Mouse (Mus musculus) spleen, adult 2 months (tissue): ENCODE data around the gene Fam163b. TPM values are rescaled to one million over a fixed set of nuclear protein-coding genes. Genes with fewer than 3 reads are reported as not detected.

Source experiments
- DNase-seq, 2 experiments: peaks; one replicate each; pipeline versions ENCODE4 v3.0.0 to v3.0.0-alpha.2; 2012 to 2021; ENCODE audit warnings: low spot score in 2 of 2, low read depth in 1 of 2
- H3K27ac ChIP-seq: fragments of 200-500 bp; 2 replicates; pipeline ENCODE4 v1.5.1; 2012; ENCODE audit warnings: low read length, inconsistent platforms; ENCODE audit not compliant: insufficient read depth
- H3K27me3 ChIP-seq: fragments of 200-500 bp; 2 replicates; pipeline ENCODE4 v1.6.1; 2012; ENCODE audit warnings: mild to moderate bottlenecking, moderate library complexity, low read length, inconsistent platforms; ENCODE audit not compliant: control insufficient read depth, insufficient read depth
- H3K36me3 ChIP-seq: fragments of 200-500 bp; 2 replicates; pipeline ENCODE4 v1.6.1; 2012; ENCODE audit warnings: mild to moderate bottlenecking, low read length, inconsistent platforms; ENCODE audit not compliant: control insufficient read depth, insufficient read depth
- H3K4me1 ChIP-seq: fragments of 200-500 bp; 2 replicates; pipeline ENCODE4 v1.6.1; 2011; ENCODE audit warnings: inconsistent platforms; ENCODE audit not compliant: control insufficient read depth, insufficient read depth, insufficient read length
- H3K4me3 ChIP-seq: fragments of 200-500 bp; 2 replicates; pipeline ENCODE4 v1.5.1; 2011; ENCODE audit warnings: mild to moderate bottlenecking, inconsistent platforms; ENCODE audit not compliant: insufficient read depth, insufficient read length; ENCODE audit errors: extremely low read depth
- CTCF ChIP-seq: fragments of 200-500 bp; IDR thresholded peaks from 2 replicates; pipeline ENCODE4 v1.5.1; 2011; ENCODE audit warnings: mild to moderate bottlenecking, inconsistent platforms; ENCODE audit not compliant: insufficient read depth, insufficient read length, insufficient replicate concordance; ENCODE audit errors: extremely low read depth
- POLR2A ChIP-seq: fragments of 200-500 bp; IDR thresholded peaks from 2 replicates; pipeline ENCODE4 v1.6.1; 2011; ENCODE audit warnings: low read depth, low read length, inconsistent platforms
- WGBS: fragments of 180-500 bp; shearing (Covaris S2); methylation state at CpG from one replicate; pipeline ENCODE4 v1.1.7; 2018; 5-methylcytosine and 5-hydroxymethylcytosine counted together
- polyA plus RNA-seq: library from polyadenylated mRNA; depleted of rRNA; stranded (reverse); fragments of >200 nt; gene quantifications from 2 replicates; pipeline ENCODE4 v1.2.3, GENCODE M21; 2012; rRNA removed

The Fam163b gene
- polyA plus RNA-seq, 1 experiment, result not detected

GRCm38 (mm10) chr2:27071978-27072377, 70.3 kb downstream of the Fam163b start, which contains the start of gene Mymk:
Gene Mymk (minus strand): TSS chr2:27072179.
- no peak within 1 kb of the TSS for H3K27ac ChIP-seq
- TF ChIP-seq POLR2A, result no peak
- no peak for TF ChIP-seq CTCF
- no peak for DNase-seq
- 71% methylated on average over 2 of the region's 2 CpGs for WGBS
- no peaks in the 10 kb centered on the region for H3K36me3 ChIP-seq
- no peaks in the 10 kb centered on the region for H3K4me1 ChIP-seq
- H3K4me3 ChIP-seq, result no peak within 1 kb of the TSS
- H3K27me3 ChIP-seq, result no peaks in the 10 kb centered on the region

- 22% methylated on average over 4 of the region's 4 CpGs for WGBS
- no peak for TF ChIP-seq POLR2A
- no peak for TF ChIP-seq CTCF
- Histone ChIP-seq H3K4me3 (no peak overlapping the region), H3K27ac (no peak overlapping the region), H3K4me1 (no peaks in the 10 kb centered on the region), H3K36me3 (no peaks in the 10 kb centered on the region), H3K27me3 (no peaks in the 10 kb centered on the region)
- DNase-seq, result peak in 1 of 2 experiments; percentile 23
These were observed 71.2 kb downstream of the Fam163b start for GRCm38 (mm10) chr2:27071137-27071536.

DNA sequence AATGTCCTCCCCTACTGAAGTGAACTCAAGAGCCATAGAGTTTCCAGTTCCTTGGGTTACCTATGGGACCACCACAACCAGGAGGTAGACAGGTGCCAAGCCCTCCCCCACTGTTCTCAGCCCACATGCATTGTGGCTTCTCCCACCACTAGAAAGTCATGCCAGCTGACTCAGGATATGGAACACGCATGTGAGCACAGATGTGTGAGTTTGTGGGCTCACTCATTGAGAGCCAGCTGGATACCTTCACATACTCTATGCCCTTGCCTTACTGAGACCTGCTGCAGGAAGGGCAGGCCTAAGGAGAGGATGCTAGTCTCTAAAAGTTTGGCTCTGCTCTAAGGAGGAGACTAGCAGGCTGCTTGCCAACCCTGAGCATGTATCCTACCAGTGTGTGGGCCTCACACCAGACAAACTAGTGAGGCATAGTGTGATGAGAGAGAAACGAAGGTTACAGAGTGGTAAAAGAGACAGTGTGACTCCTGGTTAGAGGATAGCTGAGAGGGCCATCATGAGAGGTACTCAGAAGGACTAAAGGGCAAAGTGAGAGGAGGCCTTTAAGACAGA, 72.0 kb downstream of the Fam163b start:
- 59% methylated on average over 2 of the region's 2 CpGs for WGBS
- H3K27ac ChIP-seq, result no peak overlapping the region
- H3K36me3 ChIP-seq, result no peaks in the 10 kb centered on the region
- no peak overlapping the region for H3K4me3 ChIP-seq
- TF ChIP-seq CTCF, result no peak
- TF ChIP-seq POLR2A, result no peak
- no peaks in the 10 kb centered on the region for H3K27me3 ChIP-seq
- DNase-seq, result no peak
- no peaks in the 10 kb centered on the region for H3K4me1 ChIP-seq

- TF ChIP-seq POLR2A (no peak), CTCF (no peak)
- Histone ChIP-seq H3K36me3 (no peaks in the 10 kb centered on the region), H3K27me3 (no peaks in the 10 kb centered on the region), H3K27ac (no peak overlapping the region), H3K4me1 (no peaks in the 10 kb centered on the region), H3K4me3 (no peak overlapping the region)
- no peak for DNase-seq
- 60% methylated on average over 3 of the region's 3 CpGs for WGBS
These were observed 72.6 kb downstream of the Fam163b start for GRCm38 (mm10) chr2:27069646-27070045.

GRCm38 (mm10) chr2:27067996-27068395, 74.3 kb downstream of the Fam163b start:
- Histone ChIP-seq H3K4me1 (no peaks in the 10 kb centered on the region), H3K27me3 (no peaks in the 10 kb centered on the region)

GRCm38 (mm10) chr2:27067124-27067523, 75.2 kb downstream of the Fam163b start:
- no peak for TF ChIP-seq POLR2A
- TF ChIP-seq CTCF, result no peak
- H3K27me3 ChIP-seq, result no peaks in the 10 kb centered on the region
- 94% methylated on average over 2 of the region's 2 CpGs for WGBS

More at GRCm38 (mm10) chr2:27067996-27068395, 74.3 kb downstream of the Fam163b start:
- TF ChIP-seq CTCF (no peak), POLR2A (no peak)
- Histone ChIP-seq H3K4me3 (no peak overlapping the region), H3K36me3 (no peaks in the 10 kb centered on the region), H3K27ac (no peak overlapping the region)
- no peak for DNase-seq
- WGBS, result 80% methylated on average over 2 of the region's 2 CpGs

More at GRCm38 (mm10) chr2:27067124-27067523, 75.2 kb downstream of the Fam163b start:
- Histone ChIP-seq H3K36me3 (no peaks in the 10 kb centered on the region), H3K4me3 (no peak overlapping the region), H3K4me1 (no peaks in the 10 kb centered on the region), H3K27ac (no peak overlapping the region)
- no peak for DNase-seq

Other genes starting within 250 kb of the Fam163b start
- gene Surf6, start 239.6 kb downstream of the Fam163b start, polyA plus RNA-seq, result 11.4 and 11.7 TPM in 2 replicates
- gene Med22, start 231.8 kb downstream of the Fam163b start, polyA plus RNA-seq, result 17.7 and 18.6 TPM in 2 replicates
- gene Rpl7a, start 231.7 kb downstream of the Fam163b start, polyA plus RNA-seq, result 496 and 521 TPM in 2 replicates
- gene Surf2, start 226.1 kb downstream of the Fam163b start, polyA plus RNA-seq, result 19.1 and 19.6 TPM in 2 replicates
- gene Surf1, start 226.0 kb downstream of the Fam163b start, polyA plus RNA-seq, result 35.5 and 43.5 TPM in 2 replicates
- 141 and 203 TPM in 2 replicates for gene Surf4, start 208.6 kb downstream of the Fam163b start, polyA plus RNA-seq
- gene Stkld1, start 208.4 kb downstream of the Fam163b start, polyA plus RNA-seq, result 0.21 and 0.22 TPM in 2 replicates
- gene Rexo4, start 178.1 kb downstream of the Fam163b start, polyA plus RNA-seq, result 19.3 and 22.8 TPM in 2 replicates
- 1.9 and 2.4 TPM in 2 replicates for gene Adamts13, start 169.1 kb downstream of the Fam163b start, polyA plus RNA-seq
- 29.9 and 31.2 TPM in 2 replicates for gene Cacfd1, start 132.6 kb downstream of the Fam163b start, polyA plus RNA-seq
- 18.9 and 27.5 TPM in 2 replicates for gene Slc2a6, start 114.5 kb downstream of the Fam163b start, polyA plus RNA-seq
- 0.47 and 0.67 TPM in 2 replicates for gene Mymk, start 70.3 kb downstream of the Fam163b start, polyA plus RNA-seq
- gene Adamtsl2, start 63.1 kb downstream of the Fam163b start, polyA plus RNA-seq, result 33.6 and 45.1 TPM in 2 replicates
- gene Dbh, start 22.7 kb upstream of the Fam163b start, polyA plus RNA-seq, result 0.04 TPM in 1 of 2 replicates, not detected in the other
- 8.8 and 9.4 TPM in 2 replicates for gene Sardh, start 105.8 kb upstream of the Fam163b start, polyA plus RNA-seq